Mouse (Mus musculus) heart, postnatal 36 days (tissue): ENCODE results near the gene Ptprz1. TPM values are rescaled to one million over a fixed set of nuclear protein-coding genes. Genes with fewer than 3 reads are reported as not detected.
"Not testable (repeated sequence)": the region's sequence is repeated elsewhere in the genome, so short reads cannot be mapped to it uniquely, and the experiment has no call there.

Source experiments
- DNase-seq, 2 experiments: peaks; one replicate each; pipeline ENCODE4 v3.0.0; 2021 to 2022
- intact Hi-C: fragments of 180-260 bp; cut with DNase I; formaldehyde crosslinking; loops from one replicate; pipeline ENCODE4 v1.15.1; 2025
- total RNA-seq, 2 experiments: library from RNA; stranded (reverse); gene quantifications; 2 replicates each; pipeline ENCODE4 v1.2.3; 2021

Ptprz1 gene
- total RNA-seq, 2 experiments from 2014 or later: 0.78 to 0.92 TPM

GRCm38 (mm10) chr6:22984520-22985154, 109.3 kb downstream of the Ptprz1 start:
- DNase-seq: no peak
- intact Hi-C loops: loop anchor here (10.0 kb wide), 1 partner anchor 860 kb away; no protein-coding TSS in a partner anchor

- no peak for DNase-seq
- intact Hi-C loops: loop anchor here (5.0 to 10.0 kb wide), 2 partner anchors 119 to 462 kb away; no protein-coding TSS in a partner anchor
Measured at GRCm38 (mm10) chr6:23003152-23003551, 127.8 kb downstream of the Ptprz1 start.

DNA sequence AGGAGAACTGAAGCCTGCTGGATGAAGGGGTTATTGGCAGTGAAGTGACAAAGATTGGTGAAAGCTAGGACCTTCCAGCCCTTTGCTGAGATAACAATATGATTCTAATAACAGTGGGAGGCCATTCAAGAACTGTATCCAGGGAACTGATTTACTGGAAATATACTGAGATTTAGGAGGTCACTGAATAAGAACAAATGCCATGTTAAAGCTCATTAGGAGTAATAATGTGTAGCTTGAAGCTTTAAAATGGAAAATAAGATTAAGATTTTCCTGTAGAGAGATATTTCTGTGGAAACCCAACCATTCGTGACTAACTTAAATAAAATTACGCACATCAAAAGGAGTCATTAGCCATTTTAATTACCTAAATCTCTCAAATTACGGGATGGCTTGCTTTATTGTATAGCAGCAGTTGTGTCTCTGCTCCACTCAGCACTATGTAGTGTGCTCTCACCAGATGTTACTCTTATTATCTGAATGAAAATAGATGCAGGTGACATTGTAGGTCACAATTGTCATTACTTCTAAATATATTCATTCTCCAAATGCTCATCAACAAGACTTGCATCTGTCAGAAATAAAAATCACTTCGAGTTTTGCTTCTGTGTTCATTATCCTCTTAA, 139.8 kb downstream of the Ptprz1 start:
- DNase-seq: no peak
- intact Hi-C loops: no loop called here

GRCm38 (mm10) chr6:23028251-23028650, 152.9 kb downstream of the Ptprz1 start:
- DNase-seq: no peak
- intact Hi-C loops: no loop called here

DNA sequence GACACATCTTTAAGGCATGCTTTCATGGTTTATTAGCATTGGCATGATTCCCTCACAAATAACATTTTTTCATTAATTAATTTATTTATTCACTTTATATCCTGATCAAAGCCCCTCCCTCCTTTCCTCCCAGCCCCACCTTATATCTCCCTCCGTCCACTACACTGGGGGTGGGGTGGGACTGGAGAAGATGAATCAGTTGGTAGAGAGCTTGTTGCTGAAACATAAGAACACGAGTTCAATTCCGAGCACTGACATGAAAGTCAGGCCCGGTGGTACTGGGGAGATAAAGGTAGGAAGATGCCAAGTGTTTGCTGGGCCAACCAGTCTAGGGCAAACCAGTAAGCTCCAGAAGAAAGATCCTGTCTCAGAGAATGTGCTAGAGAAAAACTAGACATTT, 173.5 kb downstream of the Ptprz1 start:
- intact Hi-C loops: no loop called here
- DNase-seq: no peak

DNA sequence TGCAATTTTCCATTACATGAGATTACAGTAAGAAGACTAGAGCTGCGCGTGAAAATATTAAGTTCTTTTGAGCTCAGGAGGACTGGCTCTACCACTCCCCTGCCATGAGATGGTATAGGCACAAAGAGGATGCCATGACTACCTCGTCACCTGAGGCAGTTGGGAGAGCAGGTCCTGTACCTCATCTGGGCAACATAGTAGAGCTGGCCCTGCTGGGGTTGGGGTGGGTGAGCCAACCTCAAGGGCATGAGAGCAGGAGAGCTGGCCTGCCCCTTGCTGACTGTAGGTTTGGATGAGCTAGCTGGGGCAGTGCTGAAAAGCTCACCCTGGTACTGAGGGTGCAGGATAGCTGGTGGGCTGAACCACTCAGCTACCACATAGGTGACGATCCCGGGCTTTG, 180.4 kb downstream of the Ptprz1 start:
- no peak for DNase-seq
- intact Hi-C loops: no loop called here

DNA sequence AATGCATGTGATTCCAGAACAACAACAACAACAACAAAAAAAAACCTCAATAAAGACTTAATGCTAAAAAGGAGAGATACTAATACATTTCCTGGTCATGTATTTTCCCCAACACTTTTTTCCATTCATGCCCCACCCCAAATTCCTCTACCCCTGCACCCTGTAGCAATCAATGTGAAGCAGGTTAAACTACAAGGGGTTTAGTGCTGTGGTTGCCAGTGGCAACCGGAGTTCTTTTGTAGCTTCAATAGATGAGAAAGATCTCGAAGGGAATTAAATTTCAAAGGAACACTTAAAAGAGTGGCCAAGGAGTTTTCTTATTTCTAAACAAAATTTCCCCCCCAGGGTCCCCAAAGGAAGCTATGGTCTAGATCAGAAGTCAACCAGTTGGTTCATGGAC, 200.8 kb downstream of the Ptprz1 start:
- DNase-seq: no peak
- intact Hi-C loops: no loop called here

DNA sequence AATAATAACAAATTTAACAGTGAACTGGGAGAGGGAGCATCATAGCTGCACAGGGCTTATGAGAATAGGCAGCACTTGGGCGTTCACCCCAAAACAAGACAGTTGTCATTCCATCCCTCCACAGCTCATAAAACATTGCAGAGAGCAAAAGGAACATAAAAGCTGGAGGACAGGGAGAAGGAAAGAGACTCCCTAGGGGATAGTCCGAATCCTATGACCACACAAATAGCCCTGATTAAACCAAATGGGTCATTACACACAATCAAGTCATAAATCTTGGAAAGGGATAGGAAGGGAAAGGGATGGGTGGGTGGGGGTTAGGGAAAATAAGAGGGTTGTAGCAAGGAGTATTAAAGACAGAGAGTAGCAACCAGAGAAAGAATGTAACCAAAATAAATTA, 203.0 kb downstream of the Ptprz1 start:
- no peak for DNase-seq
- intact Hi-C loops: no loop called here

- no peak for DNase-seq
- intact Hi-C loops: no loop called here
Measured at GRCm38 (mm10) chr6:23079991-23080680, 204.8 kb downstream of the Ptprz1 start.

DNA sequence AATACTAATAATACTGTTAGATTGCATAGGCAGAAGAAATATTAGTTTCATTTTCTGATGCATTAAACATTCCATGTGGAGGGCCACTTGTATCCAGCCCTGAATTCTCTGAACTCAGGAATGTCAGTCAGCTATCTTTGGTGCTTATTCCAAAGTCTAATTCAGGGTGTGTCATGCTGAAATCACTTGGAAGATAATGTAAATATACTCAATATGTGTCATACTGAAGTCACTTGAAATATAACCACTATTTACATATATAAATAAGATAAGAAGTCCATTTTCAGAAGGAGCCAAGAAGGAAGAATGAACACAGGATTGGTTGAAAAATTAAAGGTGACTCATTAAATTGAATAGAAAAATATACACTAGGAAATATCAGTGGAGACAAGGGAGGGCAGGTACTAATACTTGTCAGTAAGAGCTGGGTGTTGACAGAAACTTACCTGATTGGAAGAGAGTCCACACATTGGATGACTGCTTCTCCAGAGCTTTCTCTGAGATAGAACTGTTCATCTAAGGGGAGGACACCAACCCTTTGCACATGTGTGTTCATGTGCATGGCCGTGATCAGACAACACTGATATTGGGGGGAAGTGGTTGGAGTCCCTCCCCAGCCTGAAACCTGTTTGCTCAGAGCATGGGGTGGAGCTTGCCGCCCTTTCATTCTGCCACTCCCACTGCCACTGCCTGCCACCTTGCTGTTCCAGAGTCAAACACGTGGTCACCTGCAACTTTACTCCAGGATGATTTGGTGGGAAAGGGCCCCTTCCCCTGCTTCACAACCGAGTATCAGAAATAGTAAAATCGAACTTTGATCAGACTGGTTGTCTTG, 209.5 kb downstream of the Ptprz1 start:
- DNase-seq: no peak
- intact Hi-C loops: no loop called here

DNA sequence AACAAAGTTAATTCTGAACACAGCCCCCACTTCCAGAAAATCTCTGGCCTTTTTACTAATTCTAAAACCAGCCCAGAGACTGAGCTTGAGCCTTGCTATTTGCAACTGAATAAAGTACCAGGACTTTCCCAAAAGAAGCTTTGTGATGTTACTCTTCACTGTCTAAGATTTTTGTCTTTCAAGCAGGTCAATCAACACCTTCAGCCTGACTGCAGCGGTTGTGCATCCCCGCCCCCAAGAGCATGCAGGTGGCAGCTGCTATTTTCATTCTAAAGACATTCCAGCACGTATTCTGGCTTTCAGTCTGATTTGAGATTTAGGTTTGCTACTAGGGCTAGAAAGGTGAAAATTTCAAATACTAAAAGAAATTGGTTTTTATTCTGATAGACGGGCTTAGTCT, 214.0 kb downstream of the Ptprz1 start:
- DNase-seq, intact Hi-C loops: not testable (repeated sequence)

DNA sequence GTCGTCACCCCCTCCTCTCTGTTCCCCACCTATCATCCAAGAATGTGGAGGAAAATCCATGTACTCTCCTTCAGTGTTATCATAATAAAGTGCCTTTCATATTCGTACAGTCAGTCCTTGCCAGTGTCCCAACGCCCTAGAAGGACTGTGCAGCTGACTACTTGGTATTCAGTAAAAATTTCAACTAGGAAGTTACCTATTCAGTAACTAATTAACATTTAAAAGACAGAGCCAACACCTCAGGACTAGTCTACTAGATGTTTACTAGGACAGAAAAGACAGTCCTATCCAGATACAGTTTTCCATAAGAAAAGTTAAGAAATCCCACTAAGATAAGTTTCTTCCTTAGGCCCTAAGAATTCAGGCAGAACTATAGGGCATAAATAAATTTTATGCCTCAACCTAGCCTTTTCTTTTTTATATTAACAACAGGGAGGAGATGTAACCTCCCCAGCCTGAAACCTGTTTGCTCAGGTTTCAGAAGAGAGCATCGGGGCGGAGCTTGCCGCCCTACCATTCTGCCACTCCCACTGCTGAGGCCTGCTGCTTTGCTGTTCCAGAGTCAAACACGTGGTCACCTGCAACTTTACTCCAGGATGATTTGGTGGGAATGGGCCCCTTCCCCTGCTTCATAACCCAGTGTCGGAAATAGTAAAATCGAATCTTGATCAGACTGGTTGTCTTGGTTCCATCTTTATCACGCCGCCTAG, 215.2 kb downstream of the Ptprz1 start:
- intact Hi-C loops: not testable (repeated sequence)

More for the DNA sequence above, 215.2 kb downstream of the Ptprz1 start:
- DNase-seq: not testable (repeated sequence)
